Mouse (Mus musculus): ENCODE results near the gene Dnah8. TPM values are rescaled to one million over a fixed set of nuclear protein-coding genes. Genes with fewer than 3 reads are reported as not detected.

Gene Dnah8
- total RNA-seq, 2 experiments from 2014 or later: 1.2 TPM

Other genes with a start within 250 kb of the Dnah8 start
- 10 to 100 TPM; 24.1 to 32.6 TPM for gene Btbd9, start 47.9 kb upstream of the Dnah8 start, total RNA-seq (2021)
- 100 to 1,000 TPM; 131 to 136 TPM for gene Glo1, start 2.5 kb downstream of the Dnah8 start, total RNA-seq (2021)

All from gastrocnemius, postnatal 4 days (tissue).